Mouse (Mus musculus) liver, embryonic 14.5 days (tissue): Measurements from ENCODE around the gene Rem2. TPM values are rescaled to one million over a fixed set of nuclear protein-coding genes. Genes with fewer than 3 reads are reported as not detected.

Experiments
- ATAC-seq: fragments of 200-750 bp; cut with Nextera tagmentation; 2 replicates; pipeline ENCODE4 v1.8.0; 2017; ENCODE audit warnings: moderate number of reproducible peaks, mild to moderate bottlenecking, moderate library complexity; ENCODE audit not compliant: insufficient read depth
- DNase-seq, 3 experiments: peaks; one replicate each; pipeline ENCODE4 v3.0.0-alpha.2; 2012 to 2013; ENCODE audit warnings: low read depth in 3 of 3, low spot score in 3 of 3
- H3K27ac ChIP-seq: fragments of 300-500 bp; sonication (generic); 2 replicates; pipeline ENCODE4 v1.5.1; 2014; ENCODE audit warnings: moderate library complexity, mild to moderate bottlenecking, control low read depth, inconsistent platforms
- H3K27me3 ChIP-seq: fragments of 300-500 bp; sonication (generic); 2 replicates; pipeline ENCODE4 v1.6.1; 2014; ENCODE audit warnings: mild to moderate bottlenecking, low read length, moderate library complexity; ENCODE audit not compliant: control insufficient read depth, insufficient read depth
- H3K36me3 ChIP-seq: fragments of 300-500 bp; sonication (generic); replicated peaks from 2 replicates; pipeline ENCODE4 v1.6.1; 2014; ENCODE audit warnings: low read depth; ENCODE audit not compliant: control insufficient read depth, insufficient read depth
- H3K4me1 ChIP-seq, 2 experiments: fragments of 200-500 bp in 1 of 2; fragments of 300-500 bp in 1 of 2; sonication (generic) in 1 of 2; replicated peaks; 2 replicates each; pipeline ENCODE4 v1.6.1; 2012 to 2014; ENCODE audit warnings: antibody characterized with exemption in 1 of 2, inconsistent platforms in 1 of 2, low read length in 1 of 2; ENCODE audit not compliant: control insufficient read depth in 2 of 2, insufficient read depth in 2 of 2
- H3K4me2 ChIP-seq: fragments of 300-500 bp; sonication (generic); 2 replicates; pipeline ENCODE4 v1.6.1; 2014; ENCODE audit warnings: low read depth, mild to moderate bottlenecking, control low read depth, moderate library complexity
- H3K4me3 ChIP-seq, 2 experiments: fragments of 200-500 bp in 1 of 2; fragments of 300-500 bp in 1 of 2; sonication (generic) in 1 of 2; 2 replicates each; pipeline ENCODE4 v1.5.1; 2012 to 2014; ENCODE audit warnings: low read depth in 2 of 2, low read length in 2 of 2, mild to moderate bottlenecking in 2 of 2, control low read depth in 1 of 2, inconsistent platforms in 1 of 2, moderate library complexity in 1 of 2; ENCODE audit not compliant: insufficient read depth in 1 of 2
- H3K9ac ChIP-seq: fragments of 300-500 bp; sonication (generic); replicated peaks from 2 replicates; pipeline ENCODE4 v1.6.1; 2014; ENCODE audit warnings: mild to moderate bottlenecking, control low read depth, moderate library complexity
- H3K9me3 ChIP-seq: fragments of 300-500 bp; sonication (generic); 2 replicates; pipeline ENCODE4 v1.6.1; 2016; ENCODE audit warnings: low read length, mixed read lengths; ENCODE audit not compliant: control insufficient read depth
- CTCF ChIP-seq: IDR thresholded peaks from 2 replicates; pipeline ENCODE4 v1.5.1; 2016; ENCODE audit warnings: antibody characterized with exemption, low read depth, control low read depth
- EP300 ChIP-seq: IDR thresholded peaks from 2 replicates; pipeline ENCODE4 v1.6.1; 2016; ENCODE audit warnings: antibody characterized with exemption, low read depth
- WGBS: fragments of 180-500 bp; shearing (Covaris S2); extraction: QIAGEN DNeasy Blood & Tissue Kit; methylation state at CpG from one replicate; pipeline ENCODE4 v1.1.7; 2014; ENCODE audit not compliant: insufficient replicate concordance; 5-methylcytosine and 5-hydroxymethylcytosine counted together
- polyA plus RNA-seq, 2 experiments: library from polyadenylated mRNA; depleted of rRNA in 1 of 2; stranded (reverse) in 1 of 2; unstranded in 1 of 2; fragments of >200 nt; fragmentation: Nextera tagmentation in 1 of 2; extraction: Ambion mirVana in 1 of 2; gene quantifications; 2 replicates each; pipeline versions ENCODE4 v1.2.1 to v1.2.3; 2012 to 2014

Rem2 gene
- polyA plus RNA-seq, 2 experiments = 0.05 to 0.09 TPM

DNA sequence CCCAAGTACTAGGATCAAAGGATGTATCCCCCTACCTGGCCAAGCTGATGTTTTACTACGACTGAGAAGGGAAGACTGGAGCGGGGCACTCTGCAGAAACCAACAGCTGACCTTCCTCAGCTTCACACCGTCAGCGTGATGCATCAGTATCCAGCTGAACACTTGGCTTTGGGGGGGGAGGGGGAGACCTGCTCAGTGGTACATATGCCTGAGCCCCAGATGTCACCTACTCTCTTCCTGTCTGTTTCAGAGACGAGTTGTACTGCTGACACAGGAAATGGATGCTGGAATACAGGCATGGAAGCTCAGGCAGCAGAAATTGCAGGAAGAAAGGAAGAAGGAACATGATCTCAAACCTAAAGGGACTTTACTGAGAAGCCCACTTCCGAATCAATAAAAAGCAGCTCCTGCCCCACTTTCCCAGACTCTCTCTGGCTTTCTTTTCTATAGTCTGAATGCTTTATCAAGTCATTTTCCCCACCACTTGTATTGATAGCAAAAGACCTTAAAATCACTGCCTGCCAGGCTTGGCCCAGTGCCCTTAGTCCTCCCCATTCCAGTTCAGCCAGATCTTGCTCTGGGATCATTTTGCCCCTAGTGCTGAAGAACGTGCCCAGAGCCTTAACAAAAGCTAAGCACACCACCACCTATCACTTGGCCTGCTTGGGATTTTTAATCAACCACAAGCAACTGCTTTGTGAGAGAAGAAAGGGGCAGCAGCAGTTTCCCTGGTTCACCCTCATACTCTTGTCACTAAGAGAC, 46.4 kb upstream of the Rem2 start:
- Histone ChIP-seq H3K9me3 (no peaks in the 10 kb centered on the region), H3K4me2 (no peak overlapping the region), H3K4me1 (peaks cover 21 to 40% of the 10 kb centered on the region in 2 experiments), H3K27ac (no peak overlapping the region), H3K36me3 (no peaks in the 10 kb centered on the region; the same call in 1 of the 2 replicates), H3K9ac (no peak overlapping the region), H3K27me3 (peaks cover 33% of the 10 kb centered on the region), H3K4me3 (no peak overlapping the region)
- no peak for ATAC-seq
- 46% methylated on average over 7 of the region's 7 CpGs for WGBS
- DNase-seq = no peak
- TF ChIP-seq CTCF (no peak), EP300 (no peak)

GRCm38 (mm10) chr14:54430406-54431145, 45.3 kb upstream of the Rem2 start:
- H3K4me2 ChIP-seq = peak overlapping the region; percentile 60
- H3K36me3 ChIP-seq = no peaks in the 10 kb centered on the region; the same call in 1 of the 2 replicates
- H3K9ac ChIP-seq = peak overlapping the region; percentile 27
- WGBS = 11% methylated on average over 18 of the region's 18 CpGs
- peaks cover 33% of the 10 kb centered on the region for H3K27me3 ChIP-seq
- no peaks in the 10 kb centered on the region for H3K9me3 ChIP-seq
- H3K4me1 ChIP-seq = peaks cover 11 to 30% of the 10 kb centered on the region in 2 experiments
- no peak for DNase-seq
- H3K27ac ChIP-seq = peak overlapping the region; percentile 13; the same call in 1 of the 2 replicates
- peak overlapping the region; percentile 55 to 60 for H3K4me3 ChIP-seq
- TF ChIP-seq CTCF (no peak), EP300 (no peak)
- ATAC-seq = no peak

- no peak for DNase-seq
- H3K27me3 ChIP-seq = peaks cover 33% of the 10 kb centered on the region
- no peaks in the 10 kb centered on the region; the same call in 1 of the 2 replicates for H3K36me3 ChIP-seq
- peaks cover 5 to 20% of the 10 kb centered on the region in 2 experiments; a peak in 3 of 4 replicates for H3K4me1 ChIP-seq
- H3K27ac ChIP-seq = peak within 1 kb of the TSS; percentile 13; the same call in 1 of the 2 replicates
- no peaks in the 10 kb centered on the region for H3K9me3 ChIP-seq
- WGBS = 2% methylated on average over 49 of the region's 49 CpGs
- 0 out of 2 replicates have a peak, but pooled peaks have one; percentile 11 for ATAC-seq
- peak within 1 kb of the TSS; percentile 60 for H3K4me2 ChIP-seq
- TF ChIP-seq EP300 = no peak
- peak; percentile 26; the same call in 1 of the 2 replicates for TF ChIP-seq CTCF
- peak within 1 kb of the TSS; percentile 57 for H3K9ac ChIP-seq
- peak within 1 kb of the TSS; percentile 55 to 60 for H3K4me3 ChIP-seq
These were observed 44.4 kb upstream of the Rem2 start, which contains the start of gene Mmp14 for GRCm38 (mm10) chr14:54431334-54432077. Gene Mmp14 (plus strand): TSS chr14:54431612.

- Histone ChIP-seq H3K4me3 (peak overlapping the region; percentile 55 to 60), H3K27me3 (peaks cover 33% of the 10 kb centered on the region), H3K36me3 (no peaks in the 10 kb centered on the region; the same call in 1 of the 2 replicates), H3K9me3 (no peaks in the 10 kb centered on the region), H3K4me2 (peak overlapping the region; percentile 60), H3K27ac (no peak overlapping the region), H3K4me1 (peaks cover 5 to 20% of the 10 kb centered on the region in 2 experiments; a peak in 3 of 4 replicates), H3K9ac (peak overlapping the region; percentile 57)
- WGBS = 4% methylated on average over 54 of the region's 54 CpGs
- TF ChIP-seq EP300 (no peak), CTCF (no peak)
- DNase-seq (no peak), ATAC-seq (no peak)
These were observed 43.6 kb upstream of the Rem2 start for GRCm38 (mm10) chr14:54432078-54432836.
